Mouse (Mus musculus): ENCODE results near the gene Ifi213.

DNA sequence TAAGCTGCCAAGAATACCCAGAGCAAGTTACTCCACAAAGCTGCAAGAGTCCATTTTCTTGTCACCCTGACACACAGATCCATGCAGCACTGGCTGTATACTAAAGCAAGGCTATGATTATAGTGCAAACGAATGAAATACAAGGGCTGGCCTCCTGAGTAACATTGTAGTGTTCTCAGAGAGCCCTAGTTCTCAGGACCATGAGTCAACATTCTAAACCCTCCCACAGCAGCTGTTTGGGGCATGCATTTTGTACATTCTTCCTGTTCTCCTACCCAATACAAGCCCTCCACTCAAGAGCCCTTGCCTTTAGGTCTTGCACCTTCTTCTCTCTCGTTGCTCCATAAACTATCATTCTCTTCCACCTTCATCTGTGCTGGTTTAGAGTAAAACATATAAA is 46.3 kb upstream of the Ifi213 start:
- TF ChIP-seq POLR2A (IDR thresholded peaks at IDR 0.05; ENCODE audit: extremely low read depth, insufficient read depth, low read length) (no peak), CTCF (IDR thresholded peaks at IDR 0.05; ENCODE audit: extremely low read depth, insufficient read depth, low read length) (no peak)

Measured in cortical plate, adult 2 months (tissue).